Mouse (Mus musculus) gastrocnemius, postnatal 14 days (tissue): ENCODE measurements around the gene Gm20547. TPM values are rescaled to one million over a fixed set of nuclear protein-coding genes. Genes with fewer than 3 reads are reported as not detected.
"Not testable (repeated sequence)": the region's sequence is repeated elsewhere in the genome, so short reads cannot be mapped to it uniquely, and the experiment has no call there.

ENCODE experiments used
- DNase-seq: peaks from one replicate; pipeline ENCODE4 v3.0.0; 2021; ENCODE audit warnings: mixed read lengths
- intact Hi-C: fragments of 180-260 bp; cut with DNase I; formaldehyde crosslinking; loops from one replicate; pipeline ENCODE4 v1.15.1; 2025; ENCODE audit warnings: low total_unique reads
- long read RNA-seq, 2 experiments: library from polyadenylated mRNA; stranded (forward); transcript quantifications; one replicate each; pipeline ENCODE4 v2.0.0; 2021
- total RNA-seq, 2 experiments: library from RNA; stranded (reverse); gene quantifications; 2 replicates each; pipeline ENCODE4 v1.2.3; 2021

Gm20547 gene
- not detected for total RNA-seq
- long read RNA-seq, experiment 1, partial matches to known transcripts: 1 of 1 reads
- long read RNA-seq, experiment 1, other reads (novel, unspliced or antisense): 0 of 1 reads
- long read RNA-seq, experiment 2, partial matches to known transcripts: 1 of 1 reads
- long read RNA-seq, experiment 2, other reads (novel, unspliced or antisense): 0 of 1 reads

DNA sequence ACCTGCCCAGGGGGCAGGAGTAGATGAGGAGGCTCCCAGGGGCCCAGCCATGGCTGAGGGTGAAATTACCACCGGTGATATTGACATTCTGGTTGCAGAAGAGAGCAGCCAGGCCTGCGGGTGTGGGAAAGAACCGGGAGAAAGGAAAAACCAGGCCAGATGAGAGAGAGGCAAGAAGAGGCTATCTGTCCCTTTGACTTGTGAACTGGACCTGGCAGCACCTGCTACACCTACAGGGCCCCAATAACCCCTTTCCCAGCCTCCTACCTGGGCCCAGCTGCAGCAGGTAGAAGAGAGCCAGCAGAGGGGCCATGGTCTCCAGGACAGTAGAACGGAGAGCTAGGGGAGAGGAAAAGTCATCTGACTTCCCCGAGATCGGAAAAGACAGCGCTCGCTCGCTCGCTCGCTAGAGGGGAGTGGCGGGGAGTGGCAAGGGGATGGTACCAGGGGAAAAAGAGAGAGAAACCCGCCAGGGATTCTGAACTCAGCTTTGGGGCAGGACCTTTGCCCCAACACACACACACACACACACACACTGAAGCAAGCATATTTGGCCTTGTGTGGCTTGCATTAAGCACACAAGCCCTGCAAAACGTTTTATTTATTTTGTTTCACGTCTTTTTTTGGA is at the start of gene Gm20547:
TSS of gene Gm20547 (minus strand) at position 360 of the 628 bp plus-strand sequence.
- intact Hi-C loops: no loop called here
- DNase-seq: no peak

DNA sequence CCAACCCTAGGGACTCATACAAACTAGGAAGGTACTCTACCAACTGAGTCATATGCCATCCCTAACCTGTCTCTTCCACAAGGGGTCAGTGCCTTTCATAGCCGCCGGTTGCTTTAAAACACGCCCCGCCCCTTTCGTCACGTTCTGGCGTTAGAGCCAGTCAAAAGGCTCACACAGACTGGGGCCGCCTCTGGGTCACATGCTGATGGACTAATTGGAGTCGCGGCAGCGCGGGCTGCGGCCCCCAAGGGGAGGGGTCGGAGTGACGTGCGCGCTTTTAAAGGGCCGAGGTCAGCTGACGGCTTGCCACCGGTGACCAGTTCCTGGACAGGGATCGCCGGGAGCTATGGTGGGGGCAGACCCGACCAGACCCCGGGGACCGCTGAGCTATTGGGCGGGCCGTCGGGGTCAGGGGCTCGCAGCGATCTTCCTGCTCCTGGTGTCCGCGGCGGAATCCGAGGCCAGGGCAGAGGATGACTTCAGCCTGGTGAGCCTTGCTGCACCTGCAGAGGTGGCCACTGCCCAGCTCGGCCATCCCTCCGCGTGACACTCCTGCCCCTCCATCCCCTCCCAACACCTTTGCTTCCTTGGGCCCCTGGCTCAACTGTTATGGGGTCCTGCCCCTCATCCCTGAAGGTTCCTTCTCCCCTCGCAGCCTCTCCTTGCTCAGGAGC is 49.4 kb upstream of the Gm20547 start, which contains the start of gene Neu1:
TSS of gene Neu1 (plus strand) at position 193 of the 674 bp plus-strand sequence.
- DNase-seq: peak; percentile 99
- intact Hi-C loops: no loop called here

DNA sequence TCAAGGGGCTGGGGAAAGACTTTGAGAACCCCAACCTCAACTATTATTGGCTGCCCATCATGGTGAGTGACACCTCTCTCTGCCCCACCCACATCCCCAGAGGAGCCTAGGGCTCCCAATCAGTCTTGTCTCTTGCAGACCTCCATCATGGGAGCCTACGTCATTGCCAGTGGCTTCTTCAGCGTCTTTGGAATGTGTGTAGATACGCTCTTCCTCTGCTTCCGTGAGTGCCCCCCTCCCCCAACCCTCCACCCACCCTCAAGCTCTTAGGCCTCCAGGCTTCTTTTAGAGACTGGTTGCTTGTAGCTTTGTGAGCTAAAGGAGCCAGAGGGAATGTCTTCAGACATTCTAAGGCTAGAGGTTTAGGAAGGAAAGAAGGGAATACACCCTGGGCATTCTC is 47.0 kb upstream of the Gm20547 start:
- intact Hi-C loops: no loop called here
- no peak for DNase-seq

DNA sequence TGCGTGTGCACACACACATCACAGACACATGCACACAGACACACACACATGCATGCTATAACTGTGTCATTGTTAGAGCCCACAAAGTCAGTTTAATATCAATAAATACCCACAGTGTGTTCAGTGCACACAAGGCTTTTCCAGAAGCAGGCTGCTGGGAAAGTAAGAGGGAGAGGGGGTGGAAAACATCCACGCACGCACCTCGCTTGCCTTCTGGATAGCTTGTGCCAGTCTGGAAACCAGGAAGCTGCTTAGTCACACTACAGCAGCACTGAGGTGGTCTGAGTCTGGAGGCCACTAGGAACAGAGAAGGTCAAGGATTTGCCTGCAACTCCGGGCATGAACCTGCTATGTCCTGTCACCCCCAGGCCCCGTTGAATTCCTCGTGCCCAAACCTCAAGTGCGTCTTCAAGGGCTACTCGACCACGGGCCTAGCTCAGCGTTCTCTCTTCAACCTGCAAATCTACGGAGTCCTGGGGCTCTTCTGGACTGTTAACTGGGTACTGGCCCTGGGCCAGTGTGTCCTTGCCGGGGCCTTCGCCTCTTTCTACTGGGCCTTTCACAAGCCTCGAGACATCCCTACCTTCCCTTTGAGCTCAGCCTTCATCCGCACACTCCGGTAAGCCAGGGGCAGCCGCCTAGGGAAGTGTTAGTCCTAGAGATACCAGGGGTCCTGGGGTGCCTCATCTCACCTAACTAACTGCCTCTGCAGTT is 45.6 kb upstream of the Gm20547 start:
- DNase-seq: no peak
- intact Hi-C loops: no loop called here

DNA sequence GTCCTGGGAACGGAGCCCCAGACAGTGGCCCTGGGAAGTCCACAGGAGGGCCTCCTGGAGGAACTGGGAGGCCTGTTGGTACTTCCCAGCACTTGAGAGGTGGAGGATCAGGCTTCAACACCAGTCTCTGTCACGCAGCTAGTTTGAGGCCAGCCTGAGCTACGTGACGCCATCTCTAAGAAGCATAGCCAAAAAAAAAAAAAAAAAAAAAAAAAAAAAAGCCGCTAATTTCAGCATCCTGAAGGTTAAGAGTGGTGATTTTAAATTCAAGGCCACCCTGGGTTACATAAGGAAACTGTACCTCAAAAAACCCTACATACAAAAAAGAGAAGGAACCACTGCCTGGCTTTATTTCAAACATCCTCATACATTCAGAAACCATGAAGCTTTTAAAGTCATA is 42.4 kb upstream of the Gm20547 start:
- DNase-seq: no peak
- intact Hi-C loops: no loop called here

DNA sequence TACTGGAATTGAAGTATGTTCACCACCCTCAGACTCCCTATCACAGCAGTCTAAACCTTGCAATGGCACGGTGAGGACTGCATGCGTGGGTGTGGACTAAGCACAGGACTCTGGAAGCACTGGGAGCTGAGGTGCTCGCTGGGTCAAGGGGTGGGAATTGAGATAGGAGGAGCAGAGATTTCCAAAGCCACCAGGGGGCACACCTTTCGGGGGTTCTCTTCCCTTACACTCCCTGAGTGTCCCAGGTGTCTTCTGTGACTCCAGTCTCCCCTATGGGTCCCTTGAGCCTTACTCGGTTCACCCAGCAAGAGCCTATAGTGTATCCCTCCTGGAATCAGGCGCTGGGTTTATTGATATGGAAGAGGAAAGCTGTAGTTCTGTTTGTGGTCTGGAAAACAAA is 41.1 kb upstream of the Gm20547 start:
- intact Hi-C loops: no loop called here
- no peak for DNase-seq

DNA sequence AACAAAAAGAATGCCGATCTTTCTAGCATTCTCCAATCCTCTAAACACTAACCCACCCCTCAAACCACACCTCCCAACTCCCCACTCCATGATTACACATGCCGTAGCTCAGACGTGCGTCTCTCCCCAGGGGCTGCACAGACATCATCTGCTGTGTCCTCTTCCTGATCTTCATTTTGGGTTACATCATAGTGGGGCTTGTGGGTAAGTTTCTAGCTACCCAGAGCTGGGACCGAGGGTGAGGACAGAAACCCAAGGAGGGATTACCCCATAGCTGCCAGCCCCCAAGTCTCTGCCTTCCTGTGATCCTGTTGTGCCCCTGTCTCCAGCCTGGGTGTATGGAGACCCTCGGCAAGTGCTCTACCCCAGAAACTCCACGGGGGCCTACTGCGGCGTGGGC is 35.3 kb upstream of the Gm20547 start:
- no peak for DNase-seq
- intact Hi-C loops: loop anchor here (10.0 kb wide), 1 partner anchor 68 kb away; the partner anchor contains the start of gene Lsm2

DNA sequence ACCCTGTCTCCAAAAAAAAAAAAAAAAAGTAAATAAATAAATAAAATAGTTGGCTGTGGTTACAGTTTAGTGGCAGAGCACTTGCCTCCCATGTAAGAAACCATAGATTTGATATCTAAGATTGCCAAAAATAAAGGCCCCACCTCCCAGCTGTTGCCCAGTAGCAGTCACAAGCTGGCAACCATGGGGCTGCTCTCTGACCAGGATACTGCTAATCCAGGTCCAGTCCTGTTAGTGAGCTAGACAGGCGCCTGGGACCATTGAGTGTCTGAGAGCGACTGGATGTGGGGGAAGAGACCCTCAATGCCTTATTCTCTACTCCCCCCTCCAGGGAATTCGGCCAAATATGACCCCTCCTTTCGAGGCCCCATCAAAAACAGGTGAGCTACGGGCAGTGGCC is 34.5 kb upstream of the Gm20547 start:
- intact Hi-C loops: loop anchor here (10.0 kb wide), 1 partner anchor 68 kb away; the partner anchor contains the start of gene Lsm2
- DNase-seq: no peak

DNA sequence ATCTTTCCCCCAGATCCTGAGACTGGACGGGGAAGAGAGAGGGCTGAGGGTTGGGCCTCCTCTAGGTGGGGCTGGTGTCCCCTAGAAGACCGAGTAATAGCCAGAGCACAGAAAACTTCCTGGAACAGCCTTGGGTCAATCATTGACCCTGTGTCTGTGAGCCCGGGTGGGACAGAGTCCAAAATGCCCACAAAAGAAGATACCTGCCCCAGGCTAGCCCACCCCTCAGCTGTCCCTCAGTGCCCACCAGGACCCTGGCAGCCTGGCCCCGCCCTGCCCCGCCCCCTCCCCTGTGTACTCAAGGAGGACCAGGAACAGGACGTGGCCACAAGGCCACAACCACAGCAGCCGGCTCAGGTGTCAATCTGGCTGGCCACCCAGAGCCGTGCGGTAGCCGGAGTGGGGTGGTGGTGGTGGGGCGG is 33.6 kb upstream of the Gm20547 start:
- no peak for DNase-seq
- intact Hi-C loops: loop anchor here (10.0 kb wide), 1 partner anchor 69 kb away; the partner anchor contains the start of gene Lsm2

DNA sequence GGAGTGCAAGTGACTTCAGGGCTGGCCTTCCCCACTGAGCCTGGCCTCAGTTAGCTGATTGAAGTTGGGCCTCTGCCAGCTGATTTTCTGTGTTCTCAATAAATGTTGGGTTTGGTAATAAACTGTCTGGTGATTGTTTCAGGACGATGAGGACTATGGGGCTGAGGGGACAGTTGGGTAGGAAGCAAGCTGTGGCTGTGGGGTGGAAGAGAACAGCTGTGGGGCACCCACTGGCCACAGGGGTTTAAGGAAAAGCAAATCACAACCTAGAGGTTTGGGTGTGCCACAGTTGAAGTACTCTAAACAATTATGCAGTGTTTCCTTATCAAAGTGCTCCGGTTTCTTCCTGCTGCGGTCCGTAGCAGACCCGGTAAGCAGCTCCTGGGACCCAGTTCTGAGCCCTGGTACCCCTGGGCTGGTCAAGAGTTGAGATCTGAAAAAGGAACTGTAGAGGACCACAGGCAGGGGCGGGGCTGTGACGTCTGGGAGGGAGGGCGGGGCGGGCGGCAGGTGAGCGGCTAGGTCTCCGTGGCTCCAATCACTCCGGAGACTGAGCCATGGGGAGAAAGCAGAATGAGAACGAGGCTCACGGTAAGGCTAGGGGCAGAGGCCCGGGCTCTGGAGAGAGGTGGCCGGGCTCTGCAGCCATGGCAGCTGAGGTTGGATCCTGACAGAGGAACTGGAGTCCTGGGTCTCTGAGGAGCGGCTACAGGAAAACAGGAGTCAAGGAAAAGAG is 32.3 kb upstream of the Gm20547 start, which contains the start of gene Slc44a4:
TSS of gene Slc44a4 (plus strand) at position 537 of the 736 bp plus-strand sequence.
- intact Hi-C loops: loop anchor here (5.0 to 10.0 kb wide), 2 partner anchors 57 to 71 kb away; partner anchors contain the start of gene Lsm2
- no peak for DNase-seq

DNA sequence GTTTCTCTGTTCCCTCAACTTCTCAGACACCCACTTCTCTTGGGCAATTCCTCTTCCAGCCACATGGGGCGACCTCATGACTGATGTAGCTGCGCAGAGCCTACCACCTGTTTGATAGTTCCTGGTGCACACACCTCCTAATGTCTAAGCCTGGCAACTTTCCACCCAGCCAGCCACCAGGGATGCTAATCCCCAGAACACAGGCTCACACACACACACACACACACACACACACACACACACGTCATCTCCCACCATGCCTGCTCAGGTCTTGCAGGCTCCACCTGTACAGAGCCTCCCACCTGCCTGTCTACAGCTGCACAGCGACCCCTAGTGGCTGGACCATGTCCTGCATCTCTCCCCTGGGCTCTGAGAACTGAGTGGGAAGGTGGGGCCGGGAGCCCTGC is 30.1 kb upstream of the Gm20547 start:
- intact Hi-C loops: loop anchor here (5.0 to 10.0 kb wide), 2 partner anchors 55 to 73 kb away; partner anchors contain the start of gene Lsm2
- peak; percentile 70 for DNase-seq

DNA sequence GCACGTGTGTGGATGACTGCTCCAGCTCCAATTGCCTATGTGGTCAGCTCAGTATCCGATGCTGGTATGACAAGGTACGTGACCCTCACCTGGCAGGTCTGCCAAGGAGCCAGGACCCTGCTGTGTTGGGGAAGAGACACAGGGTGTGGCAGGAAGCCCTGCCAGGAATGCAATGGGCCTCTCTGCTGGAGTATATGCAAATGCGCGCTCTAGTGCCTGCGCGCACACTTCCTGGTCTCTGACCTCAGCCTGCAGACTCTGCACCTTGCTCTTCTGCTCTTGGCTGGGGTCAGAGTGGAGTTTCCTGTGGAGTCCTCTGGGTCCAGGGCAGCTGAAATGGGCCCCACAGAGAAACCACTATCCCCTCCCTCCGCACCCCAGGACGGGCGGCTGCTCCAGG is 29.1 kb upstream of the Gm20547 start:
- intact Hi-C loops: loop anchor here (5.0 to 10.0 kb wide), 2 partner anchors 54 to 74 kb away; partner anchors contain the start of gene Lsm2
- no peak for DNase-seq

DNA sequence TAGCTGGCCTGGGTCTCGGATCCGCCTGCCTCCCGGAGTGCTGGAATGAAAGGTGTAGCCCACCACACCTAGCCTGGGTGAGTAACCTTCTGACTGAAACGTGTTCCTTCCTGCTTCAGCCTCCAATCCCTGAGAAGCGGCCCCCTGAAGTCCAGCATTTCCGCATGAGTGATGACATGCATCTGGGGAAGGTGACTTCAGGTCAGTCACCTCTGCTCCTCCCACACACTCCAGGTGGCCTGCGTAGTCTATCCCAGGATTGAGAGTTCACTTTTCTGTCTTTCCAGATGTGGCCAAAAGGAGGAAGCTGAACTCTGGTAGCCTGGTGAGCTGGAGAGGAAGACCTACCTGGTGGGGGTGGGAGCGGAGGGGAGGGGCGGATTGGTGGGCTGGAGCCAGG is 21.1 kb upstream of the Gm20547 start:
- no peak for DNase-seq
- intact Hi-C loops: no loop called here

DNA sequence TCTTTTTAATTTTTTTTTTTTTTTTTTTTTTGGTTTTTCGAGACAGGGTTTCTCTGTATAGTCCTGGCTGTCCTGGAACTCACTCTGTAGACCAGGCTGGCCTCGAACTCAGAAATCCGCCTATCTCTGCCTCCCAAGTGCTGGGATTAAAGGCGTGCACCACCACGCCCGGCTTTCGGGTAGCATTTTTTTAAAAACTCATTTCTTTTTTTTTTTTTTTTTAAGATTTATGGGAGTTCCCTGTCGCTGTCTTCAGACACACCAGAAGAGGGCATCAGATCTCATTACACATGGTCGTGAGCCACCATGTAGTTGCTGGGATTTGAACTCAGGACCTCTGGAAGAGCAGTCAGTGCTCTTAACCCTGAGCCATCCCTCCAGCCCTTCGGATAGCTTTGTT is 20.1 kb upstream of the Gm20547 start:
- DNase-seq, intact Hi-C loops: not testable (repeated sequence)

DNA sequence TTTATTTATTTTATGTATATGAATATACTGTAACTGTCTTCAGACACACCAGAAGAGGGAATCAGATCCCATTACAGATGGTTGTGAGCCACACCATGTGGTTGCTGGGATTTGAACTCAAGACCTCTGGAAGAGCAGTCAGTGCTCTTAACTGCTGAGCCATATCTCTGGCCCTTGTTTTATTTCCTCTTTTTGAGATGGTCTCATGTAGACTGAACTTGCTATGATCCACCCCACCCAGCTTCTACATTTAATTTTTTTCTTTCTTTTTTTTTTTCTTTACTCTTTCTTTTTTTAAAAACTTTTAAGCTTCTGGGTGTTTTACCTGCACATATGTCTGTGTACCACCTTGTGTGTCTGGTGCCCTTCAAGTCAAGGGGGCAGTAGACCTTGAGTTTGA is 19.0 kb upstream of the Gm20547 start:
- DNase-seq, intact Hi-C loops: not testable (repeated sequence)

DNA sequence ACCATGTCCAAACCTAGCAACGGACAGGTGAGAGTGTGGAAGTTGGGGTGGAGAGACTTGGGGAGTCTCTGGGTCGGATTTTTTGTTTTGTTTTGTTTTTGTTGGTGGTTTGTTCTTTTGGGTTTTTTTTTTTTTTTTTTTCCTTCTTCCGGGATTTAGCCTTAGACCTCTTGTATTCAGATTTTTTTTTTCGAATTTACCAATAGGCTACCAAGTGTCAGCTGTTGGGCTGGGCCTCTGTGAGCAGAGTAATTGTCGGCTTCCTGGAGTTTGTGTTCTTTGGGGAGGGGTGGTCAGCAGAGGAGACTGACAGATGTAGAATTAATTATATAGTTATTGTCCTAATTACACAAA is 18.0 kb upstream of the Gm20547 start:
- intact Hi-C loops: no loop called here
- no peak for DNase-seq

DNA sequence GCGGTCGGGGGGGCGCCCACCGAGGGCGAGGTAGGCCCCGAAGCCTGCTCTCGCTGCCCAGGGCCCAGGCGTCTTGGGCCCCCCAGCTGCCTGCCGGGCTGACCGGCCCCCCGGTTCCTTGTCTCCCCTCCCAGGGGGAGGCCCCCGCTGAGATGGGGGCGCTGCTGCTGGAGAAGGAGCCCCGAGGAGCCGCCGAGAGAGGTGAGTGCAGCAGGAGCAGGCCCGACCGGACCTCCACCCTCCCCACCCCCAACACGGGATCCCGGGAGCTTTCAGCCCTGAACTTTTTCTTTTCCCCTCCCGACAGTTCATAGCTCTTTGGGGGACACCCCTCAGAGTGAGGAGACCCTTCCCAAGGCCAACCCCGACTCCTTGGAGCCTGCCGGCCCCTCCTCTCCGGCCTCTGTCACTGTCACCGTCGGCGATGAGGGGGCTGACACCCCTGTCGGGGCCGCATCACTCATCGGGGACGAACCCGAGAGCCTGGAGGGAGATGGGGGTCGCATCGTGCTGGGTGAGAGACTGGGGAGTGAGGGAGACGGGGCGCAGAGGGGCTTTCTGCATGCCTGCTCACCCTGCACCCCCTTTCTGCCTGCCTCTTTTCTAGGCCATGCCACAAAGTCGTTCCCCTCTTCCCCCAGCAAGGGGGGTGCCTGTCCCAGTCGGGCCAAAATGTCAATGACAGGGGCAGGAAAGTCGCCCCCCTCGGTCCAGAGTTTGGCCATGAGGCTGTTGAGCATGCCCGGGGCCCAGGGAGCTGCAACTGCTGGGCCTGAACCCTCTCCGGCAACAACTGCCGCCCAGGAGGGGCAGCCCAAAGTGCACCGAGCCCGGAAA is 17.4 kb upstream of the Gm20547 start:
- DNase-seq: peak; percentile 42
- intact Hi-C loops: no loop called here

DNA sequence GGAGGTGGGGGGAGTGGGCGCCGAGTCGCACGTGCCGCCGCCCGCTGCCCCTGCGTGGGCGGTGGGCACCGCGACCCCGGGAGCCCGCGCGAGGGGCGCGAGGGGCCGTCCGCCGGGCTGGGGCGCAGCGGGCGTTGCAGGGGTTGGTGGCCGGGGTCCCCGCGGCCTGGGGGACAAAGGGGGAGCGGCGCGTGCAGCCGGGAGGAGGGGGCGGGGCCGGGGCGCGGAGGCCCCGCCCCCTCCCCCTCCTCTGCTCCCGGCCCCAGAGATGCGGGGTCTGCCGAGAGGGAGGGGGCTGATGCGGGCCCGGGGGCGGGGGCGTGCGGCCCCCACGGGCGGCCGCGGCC is 16.8 kb upstream of the Gm20547 start:
- intact Hi-C loops: no loop called here
- no peak for DNase-seq
